Mouse (Mus musculus): ENCODE measurements around the gene Gamt.
"Not testable (repeated sequence)": the region's sequence is repeated elsewhere in the genome, so short reads cannot be mapped to it uniquely, and the experiment has no call there.

The Gamt gene

DNA sequence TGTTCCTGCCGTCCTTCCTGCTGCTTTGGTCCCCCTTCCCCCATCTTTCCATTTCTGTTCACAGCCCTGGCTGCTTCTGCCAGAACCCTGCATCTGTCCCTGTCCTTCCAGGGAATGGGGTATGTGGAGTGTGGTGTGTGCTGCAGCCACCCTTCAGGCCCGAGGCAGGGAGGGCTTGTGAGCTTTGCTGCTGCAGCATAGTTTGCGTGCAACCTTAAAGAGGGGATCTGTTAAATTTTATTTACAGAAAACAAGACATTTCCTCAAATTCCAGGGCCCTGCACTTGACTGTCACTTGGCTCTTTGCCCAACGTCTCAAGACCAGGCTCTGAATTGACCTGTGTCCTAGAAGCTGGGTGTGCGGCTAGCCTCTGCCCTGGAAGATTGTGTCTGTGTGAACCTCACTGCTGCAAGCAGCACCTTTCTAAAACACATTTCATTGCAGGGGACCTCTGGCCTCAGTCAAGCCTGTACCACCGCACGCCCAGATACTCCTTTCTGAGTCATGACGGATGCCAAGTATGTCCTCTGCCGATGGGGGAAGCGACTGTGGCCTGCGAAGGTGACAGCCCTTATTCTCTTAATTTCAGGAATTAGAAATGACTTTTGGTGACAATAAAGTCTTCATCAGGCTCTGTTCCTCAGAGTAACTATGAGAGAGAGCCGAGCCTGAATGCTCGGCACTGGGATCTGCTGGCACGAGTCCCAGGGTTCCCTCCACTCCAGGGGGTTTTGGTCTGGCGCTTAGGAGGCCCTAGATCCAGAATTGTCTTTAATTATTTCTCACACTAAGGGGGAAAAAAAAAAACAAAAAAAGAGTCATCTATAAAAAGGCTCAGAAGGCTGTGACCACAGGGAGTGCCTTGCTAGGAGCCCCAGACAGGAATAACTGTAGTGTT, 32.7 kb downstream of the Gamt start:
- no peak for DNase-seq (ENCODE audit: low spot score)

DNA sequence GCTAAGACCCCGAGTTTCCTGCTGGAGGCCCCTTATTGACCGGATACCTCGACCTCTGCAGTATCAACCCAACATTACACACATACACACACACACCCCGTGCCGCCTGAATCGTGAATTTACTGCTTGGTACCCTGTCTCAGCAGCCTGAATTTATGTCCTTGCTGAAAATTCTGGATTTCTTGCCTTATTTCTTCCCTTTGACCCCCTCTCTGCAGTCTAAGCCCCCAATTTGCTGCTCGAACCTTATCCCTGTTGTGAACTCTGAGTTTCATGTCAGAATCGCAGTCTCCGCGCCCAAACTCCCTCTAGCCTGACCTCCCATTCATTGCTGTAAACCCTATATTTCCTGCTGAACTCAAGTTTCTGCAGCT, 33.7 kb downstream of the Gamt start:
- no peak for DNase-seq (ENCODE audit: low spot score)

DNA sequence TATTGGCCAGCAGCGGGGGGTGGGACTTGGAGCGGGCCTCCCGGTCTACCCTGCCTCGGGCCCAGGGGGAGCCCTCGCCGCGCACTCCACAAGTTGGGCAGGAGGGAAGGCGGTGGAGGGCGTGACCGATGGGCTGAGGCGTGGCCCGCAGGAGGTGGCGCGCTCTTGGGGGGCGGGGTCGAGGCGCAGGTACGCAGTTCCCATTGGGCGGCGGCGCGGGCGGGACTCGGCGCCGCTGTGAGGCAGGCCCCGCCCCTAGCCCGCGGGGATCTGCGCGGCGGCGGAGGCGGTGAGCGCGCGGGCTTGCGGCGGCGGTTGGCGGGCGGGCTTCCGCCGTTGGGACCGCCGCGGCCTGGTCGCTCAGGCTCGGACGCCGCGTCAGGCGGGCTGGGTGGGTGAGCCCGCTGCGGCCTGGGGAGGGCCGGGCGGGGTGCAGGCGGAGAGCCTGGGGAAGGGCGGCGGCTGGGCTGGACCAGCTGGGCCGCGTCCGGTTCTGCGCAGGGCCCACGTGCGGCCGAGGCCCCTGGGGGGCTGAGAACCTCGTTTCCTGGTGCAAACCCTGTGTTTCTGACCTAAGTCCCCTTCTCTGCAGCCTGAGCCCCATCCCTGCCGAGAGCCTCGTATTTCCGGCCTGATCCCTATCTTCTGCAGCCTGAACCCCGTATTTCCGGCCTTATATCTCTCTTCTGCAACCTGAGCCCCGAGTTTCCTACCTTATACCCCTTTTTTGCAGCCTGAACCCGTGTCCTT, 34.2 kb downstream of the Gamt start, which contains the start of gene Mum1:
Mum1 (plus strand) TSS at position 19 of the 750 bp plus-strand sequence.
- peak; percentile 100 for DNase-seq (ENCODE audit: low spot score)

DNA sequence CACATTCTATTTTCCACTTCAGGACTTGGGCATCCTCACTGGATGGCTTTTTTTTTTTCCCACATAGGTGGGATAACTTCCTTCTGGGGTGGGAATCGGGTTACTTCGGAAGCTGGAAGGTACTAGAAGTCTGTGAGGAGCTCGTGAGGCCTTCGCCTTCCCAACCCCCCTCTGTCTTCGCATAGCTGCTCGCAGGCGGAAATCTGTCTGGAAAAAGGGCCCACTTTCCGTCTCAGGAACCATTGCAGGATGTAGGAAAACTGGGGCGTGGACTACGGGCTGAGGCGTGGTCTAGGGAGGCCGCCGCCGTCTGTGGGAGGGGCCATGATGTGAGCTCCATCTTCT, 34.8 kb downstream of the Gamt start:
- DNase-seq (ENCODE audit: low spot score): no peak

DNA sequence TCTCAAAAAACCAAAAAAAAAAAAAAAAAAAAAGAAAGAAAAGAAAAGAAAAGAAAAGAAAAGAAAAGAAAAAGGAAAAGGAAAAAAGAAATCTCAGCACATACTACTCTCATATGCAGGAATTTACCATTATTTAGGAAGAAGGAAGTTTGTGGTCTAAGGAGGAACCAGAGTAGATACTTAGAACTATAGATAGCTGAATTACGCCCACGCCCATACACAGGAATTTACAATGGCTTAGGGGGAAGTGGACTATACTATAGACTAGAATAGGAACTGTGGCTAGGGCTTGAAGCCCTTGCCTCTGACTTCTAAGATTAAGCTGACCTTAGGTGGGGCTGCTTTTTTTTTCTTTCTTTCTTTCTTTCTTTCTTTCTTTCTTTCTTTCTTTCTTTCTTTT, 37.7 kb downstream of the Gamt start:
- DNase-seq (ENCODE audit: low spot score): not testable (repeated sequence)

DNA sequence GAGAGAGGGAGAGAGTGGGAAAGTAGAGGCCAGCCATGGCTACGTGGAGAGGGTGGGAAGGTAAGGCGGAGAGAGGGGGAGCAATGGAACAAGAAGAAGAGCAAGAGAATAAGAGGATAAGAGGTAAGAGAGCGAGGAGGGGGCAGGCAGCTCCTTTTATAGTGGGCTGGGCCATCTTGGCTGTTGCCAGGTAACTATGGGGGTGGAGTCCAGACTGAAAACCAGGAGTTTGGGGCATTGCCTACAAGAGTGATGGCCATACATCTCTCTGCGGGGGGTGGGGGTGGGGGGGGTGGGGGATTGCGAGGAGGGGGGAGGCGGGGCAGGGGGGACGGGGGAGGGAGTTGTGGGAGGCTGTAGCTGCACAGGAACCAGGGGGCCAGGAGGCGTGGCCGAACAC, 40.1 kb downstream of the Gamt start:
- no peak for DNase-seq (ENCODE audit: low spot score)

DNA sequence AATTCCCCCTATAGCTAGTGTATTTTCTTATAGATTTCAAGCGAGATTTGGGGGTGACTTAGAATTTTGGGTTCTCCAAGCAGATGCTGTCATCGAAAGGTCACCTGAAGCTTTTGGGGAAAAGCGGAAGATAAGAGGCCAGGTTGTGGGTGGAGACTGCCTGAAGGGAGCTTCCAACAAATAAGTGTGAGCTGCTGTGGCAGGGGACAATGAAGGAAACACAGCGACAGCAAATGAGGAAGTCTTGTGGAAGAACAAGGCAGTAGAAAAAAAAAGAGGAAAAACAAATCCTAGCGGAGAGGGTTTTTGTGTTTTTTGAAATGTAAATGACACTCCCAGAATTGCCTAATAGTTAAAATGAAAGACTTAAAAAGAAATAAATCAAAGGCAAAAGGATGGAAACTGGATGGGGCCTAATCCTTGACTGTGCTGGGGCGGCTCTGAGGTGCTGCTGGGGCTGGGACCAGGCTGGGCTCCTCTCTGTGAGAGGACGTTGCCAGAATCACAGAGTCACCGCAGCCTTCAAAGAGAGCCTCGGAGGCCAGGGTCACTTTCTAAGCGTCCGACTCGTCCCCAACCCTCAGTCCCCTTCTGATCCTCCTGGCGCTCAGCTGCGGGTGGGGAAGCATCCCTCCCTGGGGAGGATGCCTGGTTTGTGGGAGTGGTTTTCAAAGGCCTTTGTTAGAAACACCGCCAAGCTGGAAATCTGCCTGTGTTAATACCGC, 45.6 kb downstream of the Gamt start:
- no peak for DNase-seq (ENCODE audit: low spot score)

DNA sequence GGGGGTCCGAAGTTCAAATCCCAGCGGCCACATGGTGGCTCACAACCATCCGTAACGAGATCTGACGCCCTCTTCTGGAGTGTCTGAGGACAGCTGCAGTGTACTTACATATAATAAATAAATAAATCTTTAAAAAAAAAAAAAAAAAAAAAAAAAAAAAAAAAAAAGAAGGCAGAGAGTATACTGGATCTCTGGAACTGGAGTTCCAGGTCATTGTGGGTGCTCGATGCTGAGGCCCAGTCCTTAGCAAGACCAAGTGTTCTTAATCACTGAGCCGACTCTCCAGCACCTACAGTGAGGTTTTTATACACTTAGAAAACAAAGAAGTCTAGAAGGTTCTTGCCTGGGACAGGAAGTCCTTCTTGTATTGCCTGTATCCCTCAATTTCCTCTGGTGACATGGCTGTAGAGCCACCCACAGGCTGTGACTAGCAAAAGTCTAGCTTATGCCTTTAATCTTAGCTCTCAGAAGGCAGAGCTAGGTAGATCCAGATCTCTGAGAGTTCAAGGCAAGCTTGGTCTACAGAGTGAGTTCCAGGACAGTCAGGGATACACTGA, 49.2 kb downstream of the Gamt start:
- DNase-seq (ENCODE audit: low spot score): not testable (repeated sequence)

DNA sequence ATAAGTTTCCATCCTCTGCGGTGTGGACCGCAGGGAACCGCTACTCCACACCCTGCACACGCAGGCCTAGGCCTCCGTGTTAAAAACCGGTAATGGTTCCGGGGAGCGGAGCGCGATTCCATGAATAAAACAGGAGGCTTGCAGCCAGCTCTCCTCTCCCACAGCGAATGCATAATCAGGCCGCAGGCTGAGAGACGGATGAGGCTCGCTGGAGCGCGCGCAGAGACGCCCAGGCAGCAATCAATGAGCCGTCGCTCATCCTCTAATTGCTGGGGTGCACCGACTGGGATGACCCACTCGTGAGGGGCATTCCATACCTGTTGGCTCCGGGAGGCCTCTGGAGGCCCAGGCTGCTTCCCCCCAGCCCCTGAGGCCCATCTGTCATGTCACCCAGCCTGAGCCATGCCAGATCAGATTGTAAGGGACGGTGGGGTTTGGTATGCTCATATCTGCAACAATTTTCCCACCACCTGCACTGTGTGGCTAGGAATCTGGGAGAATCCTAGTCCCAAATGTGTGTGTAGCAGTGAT, 51.9 kb downstream of the Gamt start:
- DNase-seq (ENCODE audit: low spot score): no peak

DNA sequence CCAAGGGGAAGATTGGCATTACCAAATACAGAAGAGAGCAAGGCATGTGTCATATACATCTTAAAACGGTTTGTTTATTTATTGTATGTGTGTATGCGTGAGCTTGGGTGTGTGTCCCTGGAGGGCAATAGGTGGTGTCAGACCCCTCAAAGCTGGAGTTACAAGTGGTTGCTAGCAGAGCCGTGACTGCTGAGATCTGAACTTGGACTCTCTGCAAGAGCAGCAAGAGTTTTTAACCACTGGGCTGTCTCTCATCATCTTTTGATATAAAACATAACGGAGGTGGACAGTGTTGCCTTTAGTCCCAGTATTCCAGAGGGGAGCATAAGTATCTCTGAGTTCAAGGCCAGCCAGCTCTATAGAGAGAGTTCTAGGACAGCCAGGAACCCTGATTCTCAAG, 52.6 kb downstream of the Gamt start:
- DNase-seq (ENCODE audit: low spot score): no peak

All from ovary, postnatal 36 days (tissue).